Mouse (Mus musculus): ENCODE measurements around the gene Tdrd7. TPM values are rescaled to one million over a fixed set of nuclear protein-coding genes. Genes with fewer than 3 reads are reported as not detected.
A peak's percentile ranks its signal among the peaks of the same experiment; 100 is the strongest.

Gene Tdrd7
- total RNA-seq (2021), result 10 to 100 TPM; 27.0 to 28.1 TPM

DNA sequence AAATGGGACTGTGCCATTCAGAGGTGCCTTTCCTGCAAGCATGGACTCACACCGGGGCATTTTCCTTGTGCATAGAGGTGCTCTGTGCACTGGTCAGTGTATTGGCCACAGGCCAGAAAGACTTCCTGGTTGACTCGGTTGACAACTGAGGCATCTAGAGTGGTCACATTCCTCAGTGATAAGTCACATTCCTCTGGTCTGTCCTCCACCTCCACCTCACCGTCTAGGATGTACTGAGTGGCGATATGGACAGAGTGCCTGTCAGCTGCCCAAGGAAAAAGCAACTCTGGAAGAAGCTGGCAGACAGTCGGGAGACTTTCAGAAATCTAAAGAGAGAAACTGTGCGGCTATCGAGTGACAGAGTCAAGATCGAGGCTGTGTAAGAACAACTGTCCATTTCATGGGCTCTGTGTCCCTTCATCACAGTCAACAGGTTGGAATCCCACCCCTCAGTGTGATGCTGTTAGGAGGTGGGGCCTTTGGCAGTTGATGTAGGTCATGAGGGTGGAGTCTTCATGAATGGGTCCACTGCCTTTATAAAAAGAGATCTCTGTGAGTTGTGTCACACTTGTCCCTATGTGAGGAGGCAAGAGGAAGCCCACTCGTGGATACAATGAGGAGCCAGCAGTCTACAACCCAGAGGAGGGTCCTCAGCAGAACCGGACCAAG, at the start of gene Tdrd7:
TSS of gene Tdrd7 (plus strand) at position 564 of the 669 bp plus-strand sequence.
- intact Hi-C loops (cut with DNase I), result no loop called here
- DNase-seq (ENCODE audit: low spot score in 2 of 2), result no peak

DNA sequence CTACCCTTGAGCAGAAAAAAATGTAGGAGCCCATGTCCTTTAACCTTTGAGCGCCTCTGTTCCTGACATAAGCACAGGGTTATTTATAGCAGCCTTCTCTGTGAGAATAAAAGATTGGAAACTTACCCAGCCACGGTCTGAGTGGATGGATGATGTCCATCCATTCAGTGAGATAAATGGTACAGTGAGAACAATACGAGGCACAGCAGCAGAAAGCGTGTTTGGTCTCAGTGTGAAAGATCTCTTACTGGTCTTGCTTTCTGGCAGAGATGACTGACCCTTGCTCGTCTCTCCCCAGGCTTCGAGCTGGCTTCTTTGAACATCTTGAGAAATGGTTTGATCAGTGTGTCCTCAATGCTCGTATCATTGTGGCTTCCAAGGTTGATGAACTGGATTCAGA, 48.0 kb upstream of the Tdrd7 start:
- no peak for DNase-seq (ENCODE audit: low spot score in 2 of 2)
- intact Hi-C loops (cut with DNase I), result no loop called here

DNA sequence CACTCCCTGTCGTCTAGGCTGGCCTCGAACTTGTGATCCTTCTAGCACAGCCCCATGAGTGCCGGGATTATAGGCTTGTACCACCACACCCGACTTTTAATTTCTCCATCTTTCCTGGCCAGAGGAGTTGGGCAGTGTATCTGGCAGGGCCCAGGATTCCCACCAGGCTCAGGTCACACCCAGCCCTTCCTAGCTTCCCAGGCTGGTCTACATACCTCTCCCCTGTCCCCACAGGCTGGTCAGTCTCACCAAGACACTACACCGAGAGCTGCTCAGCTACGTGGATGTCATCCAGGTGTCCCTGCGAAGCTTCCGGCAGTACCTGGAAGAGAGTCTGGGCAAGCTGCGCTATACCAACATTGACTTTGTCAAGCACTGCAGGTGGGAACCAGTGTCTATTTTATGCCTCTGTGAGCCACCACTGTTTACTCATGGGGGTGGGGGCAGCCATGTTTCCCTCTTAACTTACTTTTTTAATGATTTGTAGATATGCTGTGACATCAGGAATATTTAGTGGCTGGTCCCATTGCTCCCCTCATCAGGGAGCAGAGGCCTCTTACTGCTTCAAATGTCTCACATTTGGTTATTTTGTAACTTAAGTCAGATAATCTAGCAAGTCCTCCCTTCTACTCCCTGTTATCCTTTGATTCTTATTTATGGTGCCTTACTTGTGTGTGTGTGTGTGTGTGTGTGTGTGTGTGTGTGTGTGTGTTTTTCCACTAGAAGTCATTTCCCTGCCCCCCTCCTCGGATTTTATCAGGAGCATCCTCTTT, 43.3 kb upstream of the Tdrd7 start:
- intact Hi-C loops (cut with DNase I), result no loop called here
- no peak for DNase-seq (ENCODE audit: low spot score in 2 of 2)

GRCm38 (mm10) chr4:45924011-45924410, 41.1 kb upstream of the Tdrd7 start:
- intact Hi-C loops (cut with DNase I), result no loop called here
- no peak for DNase-seq (ENCODE audit: low spot score in 2 of 2)

- no peak for DNase-seq (ENCODE audit: low spot score in 2 of 2)
- intact Hi-C loops (cut with DNase I), result no loop called here
These were observed 36.6 kb upstream of the Tdrd7 start for GRCm38 (mm10) chr4:45928561-45928960.

GRCm38 (mm10) chr4:45941628-45942044, 23.5 kb upstream of the Tdrd7 start:
- intact Hi-C loops (cut with DNase I), result loop anchor here (1.0 kb wide), 1 partner anchor 185 kb away; no protein-coding TSS in a partner anchor

DNA sequence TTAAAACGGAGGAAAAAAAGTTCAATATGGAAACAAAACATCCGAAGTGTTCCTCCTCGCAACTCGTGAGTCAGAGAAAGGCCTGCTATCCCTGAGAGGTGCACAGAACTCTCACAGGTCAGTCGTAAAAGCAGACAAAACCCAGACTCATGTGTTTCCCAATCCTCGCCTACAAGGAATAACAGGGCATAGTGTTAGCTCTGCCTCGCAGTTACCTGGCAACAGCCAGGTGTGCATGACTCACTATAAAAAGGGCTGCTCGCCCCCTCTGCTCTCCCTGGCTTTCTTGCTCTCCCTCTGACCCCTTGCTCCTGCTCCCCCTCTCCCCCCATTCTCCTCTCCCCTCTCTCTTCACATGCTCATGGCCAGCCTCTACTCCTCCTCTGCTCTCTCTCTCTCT, 17.4 kb upstream of the Tdrd7 start:
- intact Hi-C loops (cut with DNase I), result no loop called here
- DNase-seq (ENCODE audit: low spot score in 2 of 2), result no peak

More at GRCm38 (mm10) chr4:45941628-45942044, 23.5 kb upstream of the Tdrd7 start:
- DNase-seq (ENCODE audit: low spot score in 2 of 2), result peak in 1 of 2 experiments; percentile 13

GRCm38 (mm10) chr4:45949109-45949848, 15.9 kb upstream of the Tdrd7 start:
- no peak for DNase-seq (ENCODE audit: low spot score in 2 of 2)
- intact Hi-C loops (cut with DNase I), result no loop called here

- no peak for DNase-seq (ENCODE audit: low spot score in 2 of 2)
- intact Hi-C loops (cut with DNase I), result no loop called here
These were observed 13.3 kb upstream of the Tdrd7 start for GRCm38 (mm10) chr4:45951830-45952229.

GRCm38 (mm10) chr4:45953025-45953919, 11.9 kb upstream of the Tdrd7 start:
- intact Hi-C loops (cut with DNase I), result no loop called here
- no peak for DNase-seq (ENCODE audit: low spot score in 2 of 2)

GRCm38 (mm10) chr4:45955235-45955634, 9.9 kb upstream of the Tdrd7 start:
- intact Hi-C loops (cut with DNase I), result no loop called here
- no peak for DNase-seq (ENCODE audit: low spot score in 2 of 2)

- intact Hi-C loops (cut with DNase I), result no loop called here
- no peak for DNase-seq (ENCODE audit: low spot score in 2 of 2)
These were observed 9.0 kb upstream of the Tdrd7 start for GRCm38 (mm10) chr4:45956131-45956530.

- intact Hi-C loops (cut with DNase I), result no loop called here
These were observed 8.4 kb upstream of the Tdrd7 start for GRCm38 (mm10) chr4:45956706-45957105.

DNA sequence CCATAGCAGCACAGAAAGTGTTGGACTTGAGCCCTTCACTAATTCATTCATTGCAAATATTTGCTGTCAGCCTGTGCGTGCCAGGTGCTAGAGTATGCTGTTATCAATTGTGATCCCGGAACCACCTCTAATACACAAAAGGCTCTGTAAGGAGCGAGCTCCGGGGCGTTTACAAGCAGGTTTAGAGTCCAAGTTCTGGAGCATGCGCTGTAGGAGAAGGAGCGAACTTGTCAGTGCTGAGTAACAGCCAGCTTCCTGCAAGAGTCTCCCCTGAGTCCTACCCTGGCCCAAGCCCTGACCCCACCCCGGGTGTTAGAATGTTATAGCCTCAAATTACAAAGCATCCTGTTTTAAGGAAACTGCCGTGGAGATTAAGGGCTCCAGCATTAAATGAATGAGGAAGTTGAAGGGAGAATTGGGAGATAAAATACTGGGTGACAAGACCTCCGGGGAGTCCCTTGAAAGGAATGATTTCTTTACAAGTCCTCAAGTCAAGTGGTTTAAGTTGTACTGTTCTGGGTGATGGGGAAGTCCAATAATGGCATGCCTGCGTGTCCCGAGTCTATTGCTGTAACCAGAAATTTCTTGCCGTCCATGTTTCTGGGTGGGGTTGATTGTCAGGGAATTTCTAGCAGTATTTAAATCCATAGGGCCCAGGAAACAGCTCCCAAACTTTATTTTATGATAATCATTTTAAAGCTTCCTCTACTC, 758 bp downstream of the Tdrd7 start:
- intact Hi-C loops (cut with DNase I), result no loop called here
- DNase-seq (ENCODE audit: low spot score in 2 of 2), result no peak

More at GRCm38 (mm10) chr4:45956706-45957105, 8.4 kb upstream of the Tdrd7 start:
- no peak for DNase-seq (ENCODE audit: low spot score in 2 of 2)

- intact Hi-C loops (cut with DNase I), result no loop called here
These were observed 1.6 kb downstream of the Tdrd7 start for GRCm38 (mm10) chr4:45966716-45967115.

GRCm38 (mm10) chr4:45967479-45968341, 2.6 kb downstream of the Tdrd7 start:
- no peak for DNase-seq (ENCODE audit: low spot score in 2 of 2)
- intact Hi-C loops (cut with DNase I), result no loop called here

More at GRCm38 (mm10) chr4:45966716-45967115, 1.6 kb downstream of the Tdrd7 start:
- no peak for DNase-seq (ENCODE audit: low spot score in 2 of 2)

GRCm38 (mm10) chr4:45969051-45969450, 3.9 kb downstream of the Tdrd7 start:
- DNase-seq (ENCODE audit: low spot score in 2 of 2), result no peak
- intact Hi-C loops (cut with DNase I), result no loop called here
